Mouse (Mus musculus): Measurements from ENCODE around the gene Arl10. TPM values are rescaled to one million over a fixed set of nuclear protein-coding genes. Genes with fewer than 3 reads are reported as not detected.

Arl10 gene
- total and polyA plus RNA-seq, 3 experiments: 1.7 to 17.4 (median 2.5) TPM

- dilution Hi-C loops (cut with MboI; ENCODE audit: extremely low pct_ligation_motif_present, extremely low pct_unique_long_range_greater_than_20kb, low sequenced_read_pairs) (no loop called here), in situ Hi-C loops (cut with MboI; ENCODE audit: low pct_ligation_motif_present, low pct_unique_long_range_greater_than_20kb, low sequenced_read_pairs) (no loop called here)
- TF ChIP-seq NELFE (IDR thresholded peaks at IDR 0.05; ENCODE audit: low read depth, low read length) (no peak), USF1 (IDR thresholded peaks at IDR 0.05; ENCODE audit: low read depth, low read length) (no peak), CHD1 (IDR thresholded peaks at IDR 0.05; ENCODE audit: low read depth, low read length) (no peak), JUN (IDR thresholded peaks at IDR 0.05; ENCODE audit: insufficient read depth, low read depth, low read length) (no peak), MAZ (IDR thresholded peaks at IDR 0.05; ENCODE audit: low read depth, low read length) (no peak), PAX5 (IDR thresholded peaks at IDR 0.05; ENCODE audit: low read length) (no peak), TBP (conservative IDR thresholded peaks at IDR 0.05; ENCODE audit: low read depth, low read length) (no peak), RAD21 (IDR thresholded peaks at IDR 0.05; ENCODE audit: low read depth, low read length) (no peak), MXI1 (IDR thresholded peaks at IDR 0.05; ENCODE audit: low read depth, low read length) (no peak), IRF4 (IDR thresholded peaks at IDR 0.05; ENCODE audit: low read depth, low read length) (no peak), JUND (conservative IDR thresholded peaks at IDR 0.05; ENCODE audit: low read depth, low read length) (no peak), TCF12 (IDR thresholded peaks at IDR 0.05; ENCODE audit: low read depth, low read length) (no peak), MAFK (IDR thresholded peaks at IDR 0.05; ENCODE audit: insufficient replicate concordance, low read length) (no peak), ZKSCAN1 (IDR thresholded peaks at IDR 0.05; ENCODE audit: borderline replicate concordance, low read depth, low read length) (no peak), HCFC1 (IDR thresholded peaks at IDR 0.05; ENCODE audit: low read depth, low read length) (no peak), BHLHE40 (IDR thresholded peaks at IDR 0.05; ENCODE audit: low read depth, low read length) (no peak), KAT2A (IDR thresholded peaks at IDR 0.05; ENCODE audit: insufficient replicate concordance, low read length) (no peak), E2F4 (IDR thresholded peaks at IDR 0.05; ENCODE audit: insufficient replicate concordance, low read depth, low read length) (no peak), RCOR1 (conservative IDR thresholded peaks at IDR 0.05; ENCODE audit: low read depth, low read length) (no peak)
- H3K4me3 ChIP-seq (replicated peaks in 1 of 3; ENCODE audit: low read depth in 2 of 3, low read length in 2 of 3, poor library complexity in 1 of 3): no peak overlapping the region
- no peaks in the 10 kb centered on the region for H3K79me2 ChIP-seq (replicated peaks; ENCODE audit: control insufficient read depth, extremely low read depth, insufficient read depth, poor library complexity, severe bottlenecking)
- no peaks in the 10 kb centered on the region for H3K9me3 ChIP-seq (replicated peaks; ENCODE audit: low read length)
- DNase-seq (ENCODE audit: extremely low read depth): no peak
- H3K4me1 ChIP-seq (ENCODE audit: control insufficient read depth in 1 of 2, insufficient read depth in 2 of 2): no peaks in the 10 kb centered on the region
- no peaks in the 10 kb centered on the region for H3K27me3 ChIP-seq (replicated peaks)
- no peak overlapping the region for H3K27ac ChIP-seq (ENCODE audit: insufficient read depth, low read depth)
- no peak overlapping the region for H3K9ac ChIP-seq (ENCODE audit: insufficient read depth, low read depth)
- no peak overlapping the region for H3K4me2 ChIP-seq (ENCODE audit: insufficient read depth, low read depth, poor library complexity, severe bottlenecking)
- peaks cover 76 to 90% of the 10 kb centered on the region in 2 experiments for H3K36me3 ChIP-seq (replicated peaks in 1 of 2; ENCODE audit: control insufficient read depth in 1 of 2, insufficient read depth in 1 of 2, low read length in 1 of 2)
These were observed 18.0 kb upstream of the Arl10 start for GRCm38 (mm10) chr13:54556796-54557195.

- DNase-seq (ENCODE audit: extremely low read depth): no peak
- Histone ChIP-seq H3K4me3 (replicated peaks in 1 of 3; ENCODE audit: low read depth in 2 of 3, low read length in 2 of 3, poor library complexity in 1 of 3) (no peak overlapping the region), H3K4me1 (ENCODE audit: control insufficient read depth in 1 of 2, insufficient read depth in 2 of 2) (peaks cover 0 to 4% of the 10 kb centered on the region in 2 experiments; a peak in 1 of 4 replicates), H3K9ac (ENCODE audit: insufficient read depth, low read depth) (no peak overlapping the region), H3K27me3 (replicated peaks) (no peaks in the 10 kb centered on the region), H3K4me2 (ENCODE audit: insufficient read depth, low read depth, poor library complexity, severe bottlenecking) (no peak overlapping the region), H3K36me3 (replicated peaks in 1 of 2; ENCODE audit: control insufficient read depth in 1 of 2, insufficient read depth in 1 of 2, low read length in 1 of 2) (peaks cover 76 to 92% of the 10 kb centered on the region in 2 experiments), H3K79me2 (replicated peaks; ENCODE audit: control insufficient read depth, extremely low read depth, insufficient read depth, poor library complexity, severe bottlenecking) (peaks cover 2% of the 10 kb centered on the region; the same call in 1 of the 2 replicates), H3K9me3 (replicated peaks; ENCODE audit: low read length) (no peaks in the 10 kb centered on the region), H3K27ac (ENCODE audit: insufficient read depth, low read depth) (no peak overlapping the region)
- TF ChIP-seq MEF2A (IDR thresholded peaks at IDR 0.05; ENCODE audit: borderline replicate concordance, low read depth, low read length) (no peak), ZKSCAN1 (IDR thresholded peaks at IDR 0.05; ENCODE audit: borderline replicate concordance, low read depth, low read length) (no peak), MYC (IDR thresholded peaks at IDR 0.05; ENCODE audit: low read depth, low read length) (no peak), ZNF384 (IDR thresholded peaks at IDR 0.05; ENCODE audit: low read depth, low read length) (no peak), USF1 (IDR thresholded peaks at IDR 0.05; ENCODE audit: low read depth, low read length) (no peak), USF2 (conservative IDR thresholded peaks at IDR 0.05; ENCODE audit: low read depth, low read length) (no peak)
- dilution Hi-C loops (cut with MboI; ENCODE audit: extremely low pct_ligation_motif_present, extremely low pct_unique_long_range_greater_than_20kb, low sequenced_read_pairs): no loop called here
- in situ Hi-C loops (cut with MboI; ENCODE audit: low pct_ligation_motif_present, low pct_unique_long_range_greater_than_20kb, low sequenced_read_pairs): no loop called here
These were observed 17.2 kb upstream of the Arl10 start for GRCm38 (mm10) chr13:54557652-54558051.

Measured in CH12.LX (cell line).